Mouse (Mus musculus) G1E (cell line): ENCODE results near the gene Plaur. TPM values are rescaled to one million over a fixed set of nuclear protein-coding genes. Genes with fewer than 3 reads are reported as not detected.

Source experiments
- ATAC-seq: 2 replicates; pipeline ENCODE4 v1.8.0; 2016; ENCODE audit warnings: mild to moderate bottlenecking; ENCODE audit not compliant: insufficient number of reproducible peaks, poor library complexity, low FRiP score, severe bottlenecking; ENCODE audit errors: extremely low read depth
- DNase-seq: peaks from one replicate; pipeline ENCODE4 v3.0.0; 2012; ENCODE audit warnings: low spot score
- H3K27me3 ChIP-seq: 2 replicates; pipeline ENCODE4 v1.6.1; 2012; ENCODE audit warnings: mild to moderate bottlenecking, low read length, inconsistent platforms; ENCODE audit not compliant: insufficient read depth
- H3K36me3 ChIP-seq: replicated peaks from 2 replicates; pipeline ENCODE3; 2012; ENCODE audit warnings: mild to moderate bottlenecking, inconsistent platforms
- H3K4me1 ChIP-seq: 2 replicates; pipeline ENCODE4 v1.6.1; 2012; ENCODE audit warnings: low read depth, low read length, inconsistent platforms, mixed read lengths; ENCODE audit not compliant: insufficient read depth
- H3K4me3 ChIP-seq: 2 replicates; pipeline ENCODE4 v1.5.1; 2012; ENCODE audit warnings: low read depth, mild to moderate bottlenecking, inconsistent platforms, low read length, moderate library complexity, mixed read lengths
- H3K9me3 ChIP-seq: replicated peaks from 2 replicates; pipeline ENCODE4 v1.6.1; 2012; ENCODE audit warnings: inconsistent platforms
- CTCF ChIP-seq: IDR thresholded peaks from 2 replicates; pipeline ENCODE4 v1.5.1; 2012; ENCODE audit warnings: low read depth, low read length, inconsistent platforms, mixed read lengths
- GATA1 ChIP-seq: IDR thresholded peaks from 2 replicates; pipeline ENCODE4 v1.6.1; 2012; ENCODE audit warnings: borderline replicate concordance, low read length, inconsistent platforms, mixed read lengths
- GATA2 ChIP-seq: IDR thresholded peaks from 2 replicates; pipeline ENCODE4 v1.6.1; 2012; ENCODE audit warnings: low read depth, low read length, inconsistent platforms, borderline replicate concordance
- POLR2AphosphoS5 ChIP-seq: IDR thresholded peaks from 2 replicates; pipeline ENCODE4 v1.6.1; 2012; ENCODE audit warnings: low read depth, low read length, inconsistent platforms; ENCODE audit not compliant: insufficient replicate concordance
- TAL1 ChIP-seq: conservative IDR thresholded peaks from 2 replicates; pipeline ENCODE4 v1.6.1; 2012; ENCODE audit warnings: low read depth, low read length, inconsistent platforms, mixed read lengths
- polyA plus RNA-seq: library from polyadenylated mRNA; stranded (reverse); fragments of >175 nt; gene quantifications from 2 replicates; pipeline ENCODE4 v1.2.3, GENCODE M21; 2012
- total RNA-seq, 2 experiments: library from RNA; stranded (forward) in 1 of 2; stranded (reverse) in 1 of 2; fragments of 200-1000 nt in 1 of 2; fragments of >200 nt in 1 of 2; fragmentation: Nextera tagmentation in 1 of 2; gene quantifications; 2 replicates each; pipeline ENCODE4 v1.2.3; 2014 to 2017

Gene Plaur
- total and polyA plus RNA-seq, 3 experiments = 0.11 to 0.17 TPM; not detected in 1

DNA sequence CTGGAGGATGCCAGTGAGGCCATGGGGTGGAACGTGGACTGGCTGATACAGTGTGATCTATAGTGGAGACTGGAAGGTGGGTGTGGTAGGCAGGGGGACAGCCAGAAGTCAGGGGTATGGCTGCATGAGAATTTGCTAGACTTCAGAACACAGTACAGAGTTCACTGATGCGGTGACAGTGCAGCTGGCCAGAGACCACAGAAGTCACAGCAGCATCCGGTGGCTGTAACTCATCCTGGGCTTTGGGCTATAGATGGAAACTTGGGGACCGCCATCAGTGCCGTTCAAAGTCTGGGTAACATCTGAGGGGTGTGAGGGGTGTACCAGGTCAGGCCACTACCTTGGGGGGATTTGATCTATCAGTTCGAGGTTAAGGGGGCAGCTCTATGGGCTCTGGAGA, 61.4 kb downstream of the Plaur start:
- Histone ChIP-seq H3K4me1 (peaks cover 6% of the 10 kb centered on the region; the same call in 1 of the 2 replicates), H3K36me3 (peaks cover under 1% of the 10 kb centered on the region), H3K4me3 (no peak overlapping the region), H3K27me3 (peaks cover 25% of the 10 kb centered on the region), H3K9me3 (no peaks in the 10 kb centered on the region)
- ATAC-seq (no peak), DNase-seq (no peak)
- TF ChIP-seq TAL1 (no peak), POLR2AphosphoS5 (no peak), CTCF (no peak), GATA2 (no peak), GATA1 (no peak)

DNA sequence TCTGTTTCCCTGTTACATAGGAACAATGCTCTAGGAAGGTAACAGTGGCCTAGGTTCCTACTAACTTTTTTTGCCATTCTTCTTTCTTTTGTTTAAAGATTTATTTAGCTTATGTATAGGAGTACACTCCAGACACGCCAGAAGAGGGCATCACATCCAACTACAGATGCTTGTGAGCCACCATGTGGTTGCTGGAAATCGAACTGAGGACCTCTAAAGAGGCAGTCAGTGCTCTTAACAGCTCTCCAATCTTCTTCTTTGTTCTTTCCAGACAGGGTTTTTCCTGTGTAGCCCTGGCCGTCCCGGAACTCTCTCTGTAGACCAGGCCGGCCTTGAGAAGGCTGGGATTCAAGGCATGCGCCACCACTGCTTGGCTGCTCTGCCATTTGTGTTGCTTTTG, 62.7 kb downstream of the Plaur start:
- H3K36me3 ChIP-seq = peaks cover 3% of the 10 kb centered on the region
- DNase-seq = no peak
- H3K4me1 ChIP-seq = peaks cover 17% of the 10 kb centered on the region
- ATAC-seq = no peak
- TF ChIP-seq TAL1 = no peak
- TF ChIP-seq POLR2AphosphoS5 = no peak
- no peak for TF ChIP-seq GATA1
- no peak for TF ChIP-seq GATA2
- no peak for TF ChIP-seq CTCF
- no peak overlapping the region for H3K4me3 ChIP-seq
- H3K9me3 ChIP-seq = no peaks in the 10 kb centered on the region
- peaks cover 25% of the 10 kb centered on the region for H3K27me3 ChIP-seq

Other genes with a start within 250 kb of the Plaur start
Only the 20 nearest of the 22 such genes appear.
- 0.30 TPM in 1 of 2 replicates, not detected in the other for gene Zfp108, start 207.7 kb upstream of the Plaur start, total RNA-seq (2014; fragmentation: Nextera tagmentation)
- 0.17 and 0.22 TPM in 2 replicates for gene Zfp108, start 207.7 kb upstream of the Plaur start, total RNA-seq (2017)
- gene Zfp108, start 207.7 kb upstream of the Plaur start, polyA plus RNA-seq = not detected in 2 replicates
- gene Zfp93, start 192.1 kb upstream of the Plaur start, total RNA-seq (2014; fragmentation: Nextera tagmentation) = 1.9 and 2.4 TPM in 2 replicates
- 2.3 and 2.4 TPM in 2 replicates for gene Zfp93, start 192.1 kb upstream of the Plaur start, total RNA-seq (2017)
- gene Zfp93, start 192.1 kb upstream of the Plaur start, polyA plus RNA-seq = 0.36 and 0.79 TPM in 2 replicates
- 14.7 and 19.0 TPM in 2 replicates for gene Zfp61, start 161.3 kb upstream of the Plaur start, total RNA-seq (2014; fragmentation: Nextera tagmentation)
- 21.5 and 23.2 TPM in 2 replicates for gene Zfp61, start 161.3 kb upstream of the Plaur start, total RNA-seq (2017)
- 3.9 and 5.0 TPM in 2 replicates for gene Zfp61, start 161.3 kb upstream of the Plaur start, polyA plus RNA-seq
- gene Zfp94, start 145.8 kb upstream of the Plaur start, total RNA-seq (2014; fragmentation: Nextera tagmentation) = 8.9 and 12.5 TPM in 2 replicates
- gene Zfp94, start 145.8 kb upstream of the Plaur start, total RNA-seq (2017) = 5.4 and 6.0 TPM in 2 replicates
- 3.1 and 3.5 TPM in 2 replicates for gene Zfp94, start 145.8 kb upstream of the Plaur start, polyA plus RNA-seq
- not detected in 2 replicates for gene Tescl, start 128.5 kb upstream of the Plaur start, total RNA-seq (2014; fragmentation: Nextera tagmentation)
- not detected in 2 replicates for gene Tescl, start 128.5 kb upstream of the Plaur start, total RNA-seq (2017)
- not detected in 2 replicates for gene Tescl, start 128.5 kb upstream of the Plaur start, polyA plus RNA-seq
- gene Lypd5, start 113.3 kb upstream of the Plaur start, total RNA-seq (2014; fragmentation: Nextera tagmentation) = not detected in 2 replicates
- not detected in 2 replicates for gene Lypd5, start 113.3 kb upstream of the Plaur start, total RNA-seq (2017)
- not detected in 2 replicates for gene Lypd5, start 113.3 kb upstream of the Plaur start, polyA plus RNA-seq
- 14.0 and 40.3 TPM in 2 replicates for gene Kcnn4, start 92.2 kb upstream of the Plaur start, total RNA-seq (2014; fragmentation: Nextera tagmentation)
- 20.4 and 22.9 TPM in 2 replicates for gene Kcnn4, start 92.2 kb upstream of the Plaur start, total RNA-seq (2017)
- 66.2 and 70.4 TPM in 2 replicates for gene Kcnn4, start 92.2 kb upstream of the Plaur start, polyA plus RNA-seq
- gene Smg9, start 62.9 kb upstream of the Plaur start, total RNA-seq (2014; fragmentation: Nextera tagmentation) = 21.7 and 77.3 TPM in 2 replicates
- 16.1 and 19.1 TPM in 2 replicates for gene Smg9, start 62.9 kb upstream of the Plaur start, total RNA-seq (2017)
- gene Smg9, start 62.9 kb upstream of the Plaur start, polyA plus RNA-seq = 61.5 and 67.4 TPM in 2 replicates
- gene Irgc1, start 10.2 kb upstream of the Plaur start, total RNA-seq (2014; fragmentation: Nextera tagmentation) = 2.0 TPM in 1 of 2 replicates, not detected in the other
- 0.33 TPM in 1 of 2 replicates, not detected in the other for gene Irgc1, start 10.2 kb upstream of the Plaur start, total RNA-seq (2017)
- gene Irgc1, start 10.2 kb upstream of the Plaur start, polyA plus RNA-seq = 0.06 and 0.09 TPM in 2 replicates
- gene Cadm4, start 19.5 kb downstream of the Plaur start, total RNA-seq (2014; fragmentation: Nextera tagmentation) = not detected in 2 replicates
- gene Cadm4, start 19.5 kb downstream of the Plaur start, total RNA-seq (2017) = 0.06 TPM in 1 of 2 replicates, not detected in the other
- gene Cadm4, start 19.5 kb downstream of the Plaur start, polyA plus RNA-seq = 0.02 and 0.16 TPM in 2 replicates
- gene Zfp428, start 44.5 kb downstream of the Plaur start, total RNA-seq (2014; fragmentation: Nextera tagmentation) = 1.7 and 2.6 TPM in 2 replicates
- 3.8 and 4.4 TPM in 2 replicates for gene Zfp428, start 44.5 kb downstream of the Plaur start, total RNA-seq (2017)
- gene Zfp428, start 44.5 kb downstream of the Plaur start, polyA plus RNA-seq = 39.9 and 53.3 TPM in 2 replicates
- gene AC161166.1, start 50.0 kb downstream of the Plaur start, total RNA-seq (2014; fragmentation: Nextera tagmentation) = not detected in 2 replicates
- 0.22 TPM in 1 of 2 replicates, not detected in the other for gene AC161166.1, start 50.0 kb downstream of the Plaur start, total RNA-seq (2017)
- not detected in 2 replicates for gene AC161166.1, start 50.0 kb downstream of the Plaur start, polyA plus RNA-seq
- 5.5 and 6.2 TPM in 2 replicates for gene Irgq, start 68.2 kb downstream of the Plaur start, total RNA-seq (2014; fragmentation: Nextera tagmentation)
- 4.0 and 4.6 TPM in 2 replicates for gene Irgq, start 68.2 kb downstream of the Plaur start, total RNA-seq (2017)
- 3.6 and 3.9 TPM in 2 replicates for gene Irgq, start 68.2 kb downstream of the Plaur start, polyA plus RNA-seq
- gene Pinlyp, start 83.6 kb downstream of the Plaur start, total RNA-seq (2014; fragmentation: Nextera tagmentation) = not detected in 2 replicates
- not detected in 2 replicates for gene Pinlyp, start 83.6 kb downstream of the Plaur start, total RNA-seq (2017)
- not detected in 2 replicates for gene Pinlyp, start 83.6 kb downstream of the Plaur start, polyA plus RNA-seq
- gene Xrcc1, start 83.8 kb downstream of the Plaur start, total RNA-seq (2014; fragmentation: Nextera tagmentation) = 52.7 and 69.8 TPM in 2 replicates
- 79.2 and 85.9 TPM in 2 replicates for gene Xrcc1, start 83.8 kb downstream of the Plaur start, total RNA-seq (2017)
- gene Xrcc1, start 83.8 kb downstream of the Plaur start, polyA plus RNA-seq = 211 and 326 TPM in 2 replicates
- gene Ethe1, start 125.1 kb downstream of the Plaur start, total RNA-seq (2014; fragmentation: Nextera tagmentation) = 9.1 and 12.0 TPM in 2 replicates
- 4.8 and 8.6 TPM in 2 replicates for gene Ethe1, start 125.1 kb downstream of the Plaur start, total RNA-seq (2017)
- 11.0 and 12.0 TPM in 2 replicates for gene Ethe1, start 125.1 kb downstream of the Plaur start, polyA plus RNA-seq
- not detected in 2 replicates for gene Zfp575, start 125.2 kb downstream of the Plaur start, total RNA-seq (2014; fragmentation: Nextera tagmentation)
- gene Zfp575, start 125.2 kb downstream of the Plaur start, total RNA-seq (2017) = 0.05 TPM in 1 of 2 replicates, not detected in the other
- gene Zfp575, start 125.2 kb downstream of the Plaur start, polyA plus RNA-seq = not detected in 2 replicates
- gene Phldb3, start 148.3 kb downstream of the Plaur start, total RNA-seq (2014; fragmentation: Nextera tagmentation) = 2.3 and 8.0 TPM in 2 replicates
- 1.1 and 1.4 TPM in 2 replicates for gene Phldb3, start 148.3 kb downstream of the Plaur start, total RNA-seq (2017)
- 4.9 and 6.0 TPM in 2 replicates for gene Phldb3, start 148.3 kb downstream of the Plaur start, polyA plus RNA-seq
- not detected in 2 replicates for gene Lypd3, start 174.1 kb downstream of the Plaur start, total RNA-seq (2014; fragmentation: Nextera tagmentation)
- gene Lypd3, start 174.1 kb downstream of the Plaur start, total RNA-seq (2017) = 0.23 TPM in 1 of 2 replicates, not detected in the other
- not detected in 2 replicates for gene Lypd3, start 174.1 kb downstream of the Plaur start, polyA plus RNA-seq
- gene Tex101, start 214.2 kb downstream of the Plaur start, total RNA-seq (2014; fragmentation: Nextera tagmentation) = not detected in 2 replicates
- 0.16 TPM in 1 of 2 replicates, not detected in the other for gene Tex101, start 214.2 kb downstream of the Plaur start, total RNA-seq (2017)
- not detected in 2 replicates for gene Tex101, start 214.2 kb downstream of the Plaur start, polyA plus RNA-seq